Mouse (Mus musculus) bone marrow macrophage, adult 2 months (primary cell): ENCODE data around the gene Neurod2.

ENCODE experiments used
- CTCF ChIP-seq: IDR thresholded peaks from 2 replicates; pipeline ENCODE4 v1.5.1; 2012; ENCODE audit warnings: low read depth, mild to moderate bottlenecking, low read length, moderate library complexity
- POLR2A ChIP-seq: IDR thresholded peaks from 2 replicates; pipeline ENCODE4 v1.6.1; 2012; ENCODE audit warnings: mild to moderate bottlenecking, low read depth, low read length, borderline replicate concordance

DNA sequence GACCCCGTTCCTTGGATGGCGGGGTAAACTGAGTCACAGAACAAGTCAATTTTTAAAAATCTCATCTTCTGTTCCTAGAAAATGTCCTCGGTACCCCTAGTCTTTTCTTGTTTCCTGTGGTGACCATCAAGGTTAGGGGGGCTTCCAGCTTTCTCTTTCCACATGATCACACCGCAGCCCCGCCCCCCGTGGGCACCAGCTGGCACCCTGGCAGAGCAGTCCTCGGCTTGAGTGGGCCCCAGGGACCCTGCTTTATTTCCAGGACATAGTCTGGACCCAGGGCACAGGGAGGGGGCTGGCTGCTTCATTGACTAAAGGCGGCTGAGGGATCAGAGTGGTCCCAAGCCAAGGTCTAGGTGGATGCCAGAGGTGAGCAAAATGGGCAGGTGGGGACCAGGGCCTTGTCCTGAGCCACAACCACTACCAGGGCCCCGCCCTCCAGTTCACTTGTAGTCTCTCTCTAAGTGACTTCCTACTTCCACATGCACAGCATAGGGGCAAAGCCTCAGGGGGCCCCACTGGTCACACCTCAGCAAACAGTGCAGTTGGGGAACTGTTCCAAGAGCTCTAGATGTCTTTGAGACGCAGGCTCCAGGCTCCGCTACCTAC, 10.3 kb upstream of the Neurod2 start:
- TF ChIP-seq CTCF (no peak), POLR2A (no peak)
